Mouse (Mus musculus): ENCODE data around the gene Trak1. TPM values are rescaled to one million over a fixed set of nuclear protein-coding genes. Genes with fewer than 3 reads are reported as not detected.

Gene Trak1
- 7.4 TPM for polyA plus RNA-seq (2014; fragmentation: Illumina TruSeq; extraction: RNeasy Lipid Tissue Mini Kit (QIAGEN cat#74804))

GRCm38 (mm10) chr9:121297171-121298064, at the start of gene Trak1:
Trak1 (plus strand) TSS chr9:121297502.

DNA sequence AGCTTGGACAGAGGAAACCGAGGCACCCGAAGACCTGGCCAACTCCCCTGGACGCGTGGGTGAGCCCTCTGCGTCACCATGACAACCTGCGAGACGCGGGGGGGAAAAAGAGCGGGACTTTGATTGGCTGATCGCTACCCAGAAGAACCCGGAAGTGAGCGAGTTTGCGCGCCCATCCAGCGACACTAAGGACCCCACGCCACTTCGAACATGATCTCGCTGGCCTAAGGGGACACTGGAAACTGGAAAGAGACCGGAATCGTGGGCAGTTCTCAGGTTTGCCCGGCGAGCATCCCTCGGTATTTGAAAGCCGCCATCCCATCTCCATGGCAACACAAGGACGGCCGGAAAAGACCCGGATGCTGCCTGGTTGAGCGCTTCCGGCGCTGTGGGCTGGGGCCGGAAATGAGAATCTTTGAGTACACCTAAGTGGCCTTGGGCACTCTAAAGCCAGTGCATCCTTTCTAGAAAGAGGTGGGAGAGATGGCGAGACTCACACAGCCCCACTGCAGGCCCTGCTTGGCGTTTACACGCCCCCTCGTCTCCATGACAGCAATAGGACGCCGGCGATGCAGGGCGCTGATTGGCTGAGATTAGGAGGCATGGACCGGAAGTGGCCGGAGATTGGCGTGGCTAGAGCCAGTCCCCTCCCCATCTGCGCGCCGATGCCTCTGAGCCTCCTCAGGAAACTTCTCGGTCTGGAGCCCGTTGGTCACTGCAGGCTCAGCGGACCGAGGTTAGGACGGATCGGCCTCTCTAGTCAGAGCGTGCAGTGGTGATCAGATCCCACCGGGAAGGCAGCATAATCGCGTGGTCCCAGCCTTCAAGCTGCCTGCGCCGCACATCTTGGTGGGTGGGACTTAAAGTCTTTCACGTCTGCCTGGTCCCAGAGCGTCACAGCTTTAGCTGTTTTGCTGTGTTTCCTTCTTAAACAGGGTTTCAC, 19.9 kb upstream of the Trak1 start, which contains the start of gene Ulk4:
TSS of gene Ulk4 (minus strand) at position 80 of the 943 bp plus-strand sequence.

GRCm38 (mm10) chr9:121495529-121495928, 198.2 kb downstream of the Trak1 start, which contains the start of gene Cck:
Cck (minus strand) TSS chr9:121495694.

Other genes with a start within 250 kb of the Trak1 start
- gene Ulk4, start 20.3 kb upstream of the Trak1 start, polyA plus RNA-seq (2014; fragmentation: Illumina TruSeq; extraction: RNeasy Lipid Tissue Mini Kit (QIAGEN cat#74804)) = 2.0 TPM
- not detected for gene Cck, start 198.2 kb downstream of the Trak1 start, polyA plus RNA-seq (2014; fragmentation: Illumina TruSeq; extraction: RNeasy Lipid Tissue Mini Kit (QIAGEN cat#74804))

Data from ovary, adult 10 weeks (tissue).